Mouse (Mus musculus): ENCODE measurements around the gene Shmt2. TPM values are rescaled to one million over a fixed set of nuclear protein-coding genes. Genes with fewer than 3 reads are reported as not detected.
A peak's percentile ranks its signal among the peaks of the same experiment; 100 is the strongest.

The Shmt2 gene
- polyA plus RNA-seq, 1 experiment from 2014 or later, result 133 TPM

DNA sequence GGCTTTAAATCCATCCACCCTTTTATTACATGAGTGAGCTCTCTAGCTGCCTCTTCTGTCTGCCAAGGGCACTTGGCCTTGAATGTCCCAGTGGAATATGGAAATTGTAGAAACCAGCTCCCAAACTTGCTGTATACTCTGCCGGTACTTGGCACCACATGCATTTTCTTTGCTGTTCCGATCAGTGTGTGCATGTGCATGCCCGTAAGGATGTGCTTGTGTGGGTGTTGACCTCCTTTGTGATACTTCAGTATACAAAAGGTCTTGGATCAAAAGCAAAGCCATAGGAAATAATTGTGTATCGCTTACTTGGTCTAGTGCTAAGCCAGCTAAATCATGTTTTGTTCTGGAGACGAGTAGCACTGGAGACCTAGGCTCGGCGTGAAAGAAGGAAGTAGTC is 33.4 kb downstream of the Shmt2 start:
- Histone ChIP-seq H3K4me3 (replicated peaks) (no peak overlapping the region), H3K9ac (no peak overlapping the region), H3K36me3 (peaks cover 88% of the 10 kb centered on the region), H3K27me3 (no peaks in the 10 kb centered on the region), H3K4me2 (no peak overlapping the region), H3K4me1 (replicated peaks) (no peaks in the 10 kb centered on the region), H3K27ac (no peak overlapping the region), H3K9me3 (replicated peaks) (no peaks in the 10 kb centered on the region)
- no peak for DNase-seq
- 84% methylated on average over 7 of the region's 7 CpGs for WGBS (ENCODE audit: insufficient replicate concordance)
- ATAC-seq (ENCODE audit: low read depth), result no peak

DNA sequence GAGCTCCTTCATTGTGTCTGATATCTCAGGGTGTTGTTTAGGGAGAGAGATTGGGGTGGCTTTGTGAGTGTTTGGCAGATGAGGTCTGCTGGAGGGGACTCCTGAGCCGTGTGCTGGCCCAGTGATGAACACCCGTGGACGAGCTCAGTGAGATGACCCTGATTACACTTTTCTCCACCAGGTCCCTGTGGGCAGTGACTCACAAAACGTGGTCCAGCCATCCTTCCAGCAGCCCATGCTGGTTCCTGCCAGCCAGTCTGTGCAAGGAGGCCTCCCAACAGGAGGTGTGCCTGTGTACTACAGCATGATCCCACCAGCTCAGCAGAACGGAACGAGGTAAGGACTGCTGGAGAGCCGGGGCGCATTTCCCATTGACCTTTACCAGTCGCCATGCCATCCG is 37.0 kb downstream of the Shmt2 start:
- no peaks in the 10 kb centered on the region for H3K4me1 ChIP-seq (replicated peaks)
- 80% methylated on average over 10 of the region's 10 CpGs for WGBS (ENCODE audit: insufficient replicate concordance)
- ATAC-seq (ENCODE audit: low read depth) (no peak), DNase-seq (no peak)
- H3K4me3 ChIP-seq (replicated peaks), result no peak overlapping the region
- H3K27ac ChIP-seq, result no peak overlapping the region
- no peaks in the 10 kb centered on the region for H3K9me3 ChIP-seq (replicated peaks)
- H3K9ac ChIP-seq, result no peak overlapping the region
- peaks cover 56% of the 10 kb centered on the region for H3K36me3 ChIP-seq
- no peak overlapping the region for H3K4me2 ChIP-seq
- H3K27me3 ChIP-seq, result no peaks in the 10 kb centered on the region

DNA sequence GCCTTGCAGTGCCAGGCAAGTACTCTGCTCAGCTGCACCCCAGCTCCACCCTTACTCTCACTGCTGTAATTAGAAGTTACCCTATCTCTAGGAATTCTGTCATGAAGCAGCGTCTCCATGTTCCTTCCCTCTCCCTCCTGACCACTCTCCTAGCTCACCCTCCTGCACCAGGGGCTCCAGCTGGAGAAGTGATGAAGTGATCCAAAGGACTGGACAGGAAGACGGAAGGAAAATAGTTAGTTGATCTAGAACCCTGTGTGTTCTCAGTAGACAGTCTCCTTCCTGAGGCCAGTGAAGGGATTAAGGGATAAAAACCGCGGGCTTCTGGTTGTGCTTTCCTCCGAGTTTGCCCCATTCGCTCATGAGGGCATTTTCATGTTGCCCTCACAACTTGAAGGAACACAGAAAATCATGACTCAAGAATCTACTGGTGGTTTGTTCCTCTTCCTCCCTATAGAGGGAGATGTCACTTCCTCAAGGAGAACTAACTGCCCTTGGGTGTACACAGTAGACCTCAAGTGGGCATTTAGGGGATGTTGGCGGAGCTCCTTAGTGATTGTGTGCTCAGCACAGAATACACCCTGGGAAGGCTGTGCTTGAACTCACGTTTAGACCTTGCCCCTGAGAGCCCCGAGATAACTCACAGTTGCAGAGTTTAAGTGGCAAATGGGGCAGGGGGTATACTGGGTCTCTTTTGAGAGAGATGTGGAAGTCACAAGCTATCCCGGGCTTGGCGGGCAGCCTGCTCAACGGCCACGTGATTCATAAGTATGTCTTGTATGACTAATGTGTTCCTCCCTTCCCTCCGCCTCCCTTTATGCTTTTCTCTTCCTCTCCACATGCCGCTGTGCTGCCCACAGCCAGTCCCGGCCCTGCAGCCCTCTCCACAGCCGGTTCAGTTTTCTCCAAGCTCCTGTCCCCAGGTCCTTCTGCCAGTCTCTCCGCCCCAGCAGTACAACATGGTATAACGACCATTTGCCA is 41.1 kb downstream of the Shmt2 start:
- H3K9me3 ChIP-seq (replicated peaks), result no peaks in the 10 kb centered on the region
- H3K27me3 ChIP-seq, result no peaks in the 10 kb centered on the region
- ATAC-seq (ENCODE audit: low read depth), result peak; percentile 45; the same call in 1 of the 2 replicates
- peaks cover 39% of the 10 kb centered on the region for H3K36me3 ChIP-seq
- 75% methylated on average over 19 of the region's 19 CpGs for WGBS (ENCODE audit: insufficient replicate concordance)
- no peak overlapping the region for H3K4me2 ChIP-seq
- H3K9ac ChIP-seq, result no peak overlapping the region
- no peaks in the 10 kb centered on the region for H3K4me1 ChIP-seq (replicated peaks)
- DNase-seq, result no peak
- H3K4me3 ChIP-seq (replicated peaks), result no peak overlapping the region
- 0 out of 2 replicates have a peak overlapping the region, but pooled peaks have one; percentile 21 for H3K27ac ChIP-seq

GRCm38 (mm10) chr10:127479131-127479530 is 43.1 kb downstream of the Shmt2 start:
- no peaks in the 10 kb centered on the region for H3K27me3 ChIP-seq
- H3K4me2 ChIP-seq, result no peak overlapping the region
- H3K4me3 ChIP-seq (replicated peaks), result no peak overlapping the region
- DNase-seq, result no peak
- H3K36me3 ChIP-seq, result peaks cover 36% of the 10 kb centered on the region
- H3K27ac ChIP-seq, result no peak overlapping the region
- no peaks in the 10 kb centered on the region for H3K4me1 ChIP-seq (replicated peaks)
- no peak overlapping the region for H3K9ac ChIP-seq
- H3K9me3 ChIP-seq (replicated peaks), result no peaks in the 10 kb centered on the region
- no peak for ATAC-seq (ENCODE audit: low read depth)
- WGBS (ENCODE audit: insufficient replicate concordance), result 88% methylated on average over 4 of the region's 4 CpGs

- ATAC-seq (ENCODE audit: low read depth), result no peak
- peaks cover 42% of the 10 kb centered on the region for H3K36me3 ChIP-seq
- no peak overlapping the region for H3K4me3 ChIP-seq (replicated peaks)
Observed at GRCm38 (mm10) chr10:127477301-127477700, 44.9 kb downstream of the Shmt2 start.

GRCm38 (mm10) chr10:127476541-127476940 is 45.7 kb downstream of the Shmt2 start:
- Histone ChIP-seq H3K27ac (no peak overlapping the region), H3K4me3 (replicated peaks) (no peak overlapping the region), H3K9me3 (replicated peaks) (no peaks in the 10 kb centered on the region), H3K4me1 (replicated peaks) (peaks cover 4% of the 10 kb centered on the region), H3K9ac (no peak overlapping the region), H3K4me2 (no peak overlapping the region), H3K36me3 (peaks cover 47% of the 10 kb centered on the region), H3K27me3 (no peaks in the 10 kb centered on the region)
- no peak for DNase-seq
- WGBS (ENCODE audit: insufficient replicate concordance), result 77% methylated on average over 3 of the region's 3 CpGs
- ATAC-seq (ENCODE audit: low read depth), result no peak

More at GRCm38 (mm10) chr10:127477301-127477700, 44.9 kb downstream of the Shmt2 start:
- no peak for DNase-seq
- Histone ChIP-seq H3K4me1 (replicated peaks) (no peaks in the 10 kb centered on the region), H3K9me3 (replicated peaks) (no peaks in the 10 kb centered on the region), H3K27me3 (no peaks in the 10 kb centered on the region), H3K27ac (no peak overlapping the region), H3K4me2 (no peak overlapping the region), H3K9ac (no peak overlapping the region)
- 78% methylated on average over 7 of the region's 7 CpGs for WGBS (ENCODE audit: insufficient replicate concordance)

GRCm38 (mm10) chr10:127475175-127475574 is 47.1 kb downstream of the Shmt2 start:
- no peak for ATAC-seq (ENCODE audit: low read depth)
- DNase-seq, result no peak
- Histone ChIP-seq H3K27me3 (no peaks in the 10 kb centered on the region), H3K9me3 (replicated peaks) (no peaks in the 10 kb centered on the region), H3K27ac (no peak overlapping the region), H3K9ac (no peak overlapping the region), H3K36me3 (peaks cover 50% of the 10 kb centered on the region), H3K4me2 (no peak overlapping the region), H3K4me3 (replicated peaks) (no peak overlapping the region), H3K4me1 (replicated peaks) (peaks cover 13% of the 10 kb centered on the region)
- WGBS (ENCODE audit: insufficient replicate concordance), result 91% methylated on average over 4 of the region's 4 CpGs

GRCm38 (mm10) chr10:127472722-127473121 is 49.5 kb downstream of the Shmt2 start:
- Histone ChIP-seq H3K4me3 (replicated peaks) (no peak overlapping the region), H3K27ac (no peak overlapping the region), H3K4me2 (no peak overlapping the region), H3K9me3 (replicated peaks) (no peaks in the 10 kb centered on the region), H3K9ac (no peak overlapping the region), H3K27me3 (no peaks in the 10 kb centered on the region), H3K36me3 (peaks cover 53% of the 10 kb centered on the region), H3K4me1 (replicated peaks) (peaks cover 13% of the 10 kb centered on the region)
- ATAC-seq (ENCODE audit: low read depth) (no peak), DNase-seq (no peak)
- WGBS (ENCODE audit: insufficient replicate concordance), result 65% methylated on average over 9 of the region's 9 CpGs

GRCm38 (mm10) chr10:127471281-127471988 is 50.8 kb downstream of the Shmt2 start:
- peaks cover 13% of the 10 kb centered on the region for H3K4me1 ChIP-seq (replicated peaks)
- H3K4me3 ChIP-seq (replicated peaks), result no peak overlapping the region
- H3K27ac ChIP-seq, result no peak overlapping the region; the same call in 1 of the 2 replicates
- DNase-seq, result no peak
- no peak overlapping the region for H3K4me2 ChIP-seq
- no peaks in the 10 kb centered on the region for H3K9me3 ChIP-seq (replicated peaks)
- ATAC-seq (ENCODE audit: low read depth), result 0 out of 2 replicates have a peak, but pooled peaks have one; percentile 26
- peaks cover 44% of the 10 kb centered on the region for H3K36me3 ChIP-seq
- no peaks in the 10 kb centered on the region for H3K27me3 ChIP-seq
- WGBS (ENCODE audit: insufficient replicate concordance), result 23% methylated on average over 15 of the region's 15 CpGs
- no peak overlapping the region for H3K9ac ChIP-seq

Measured in liver, embryonic 13.5 days (tissue).